In genomic region chr11:59456891-59457290, GRCm38 (mm10) we compare ENCODE assay signal across 20 mouse cellular contexts.
"Had no signal": no experiment of that assay in that cellular context is flagged by ENCODE, and none has a peak within 500 bp of the region (broad histone marks: within the 10 kb centered on the region; RNA-seq: fewer than 3 reads in every experiment).

No protein-coding gene starts in this region.

- H3K9me3 ChIP-seq: liver, embryonic 15.5 days; midbrain, embryonic 10.5 days; neural tube, embryonic 13.5 days; neural tube, embryonic 15.5 days had no signal

- H3K9ac ChIP-seq: liver, embryonic 15.5 days; liver, postnatal 0 days; lung, embryonic 14.5 days; midbrain, embryonic 12.5 days; neural tube, embryonic 13.5 days; neural tube, embryonic 15.5 days had no signal

- H3K4me1 ChIP-seq: midbrain, embryonic 12.5 days had no signal

- H3K27ac ChIP-seq: liver, embryonic 15.5 days; midbrain, embryonic 10.5 days; midbrain, embryonic 12.5 days; neural tube, embryonic 13.5 days; neural tube, embryonic 15.5 days had no signal

- H3K27me3 ChIP-seq: liver, embryonic 15.5 days; midbrain, embryonic 12.5 days; neural tube, embryonic 13.5 days; neural tube, embryonic 15.5 days had no signal

- ATAC-seq: liver, postnatal 0 days; midbrain, embryonic 16.5 days had no signal

- H3K4me3 ChIP-seq: liver, embryonic 15.5 days; midbrain, embryonic 10.5 days; midbrain, embryonic 12.5 days; myocyte; neural tube, embryonic 13.5 days; neural tube, embryonic 15.5 days had no signal

- DNase-seq: liver, postnatal 0 days; lung, embryonic 14.5 days; lung, postnatal 10 days; lung, postnatal 4 days; midbrain, embryonic 14.5 days; retina, postnatal 1 day; right cerebral cortex, adult 18-20 months; right cerebral cortex, postnatal 25 days; right cerebral cortex, postnatal 4 days; spleen, adult 18-20 months; thymus, adult 2 months; thymus, postnatal 25 days; thymus, postnatal 4 days had no signal

- H3K4me2 ChIP-seq: liver, embryonic 15.5 days; lung, embryonic 14.5 days; midbrain, embryonic 12.5 days; neural tube, embryonic 13.5 days; neural tube, embryonic 15.5 days had no signal
